Mouse (Mus musculus): Measurements from ENCODE around the gene Mcf2. TPM values are rescaled to one million over a fixed set of nuclear protein-coding genes. Genes with fewer than 3 reads are reported as not detected.

Gene Mcf2
- polyA plus RNA-seq (2016; fragmentation: Nextera tagmentation; extraction: Ambion mirVana): 0.04 and 0.14 TPM in 2 replicates

DNA sequence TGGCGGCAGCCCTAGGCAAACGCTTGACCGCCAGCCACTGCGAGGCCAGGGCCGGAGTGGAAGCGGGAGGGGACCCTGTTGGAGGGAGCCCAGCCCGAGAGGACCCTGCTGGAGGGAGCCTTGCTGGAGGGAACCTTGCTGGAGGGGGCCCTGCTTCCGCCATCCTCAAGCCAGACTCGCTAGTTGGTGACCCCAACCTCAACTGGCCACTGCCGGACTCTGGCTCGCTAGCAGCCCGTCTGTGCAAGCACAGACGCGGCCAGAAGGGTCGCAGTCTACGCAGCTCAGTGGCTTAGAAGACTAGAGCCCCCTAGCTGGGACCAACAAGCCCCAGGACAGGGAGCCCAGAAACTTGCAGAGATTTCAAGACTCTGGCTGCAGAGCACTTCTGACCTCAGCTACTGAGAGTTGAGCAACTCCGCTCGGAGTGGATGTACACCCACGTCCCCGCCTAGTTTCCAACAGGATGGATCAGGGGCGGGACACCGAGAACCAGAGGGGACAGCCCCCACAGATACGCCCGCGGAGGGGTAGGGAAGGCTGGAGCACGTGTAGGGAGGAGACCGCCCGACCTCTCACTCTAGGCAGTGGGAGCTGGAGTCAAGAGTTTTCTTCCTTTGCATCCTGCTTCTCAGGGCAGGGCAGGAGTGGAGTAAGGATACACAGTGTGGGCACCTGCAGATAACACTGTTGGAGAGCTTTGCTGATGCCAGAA, at the start of gene Mcf2:
Gene Mcf2 (minus strand): TSS at position 346 of the 715 bp plus-strand sequence.
- WGBS: 13% methylated on average over 28 of the region's 28 CpGs
- no peaks in the 10 kb centered on the region for H3K4me1 ChIP-seq
- DNase-seq (ENCODE audit: low spot score): peak; percentile 73
- no peak within 1 kb of the TSS for H3K27ac ChIP-seq
- peak within 1 kb of the TSS; percentile 55 for H3K4me3 ChIP-seq
- H3K27me3 ChIP-seq (ENCODE audit: insufficient read depth, poor library complexity, severe bottlenecking): peaks cover 21% of the 10 kb centered on the region; the same call in 1 of the 2 replicates
- no peaks in the 10 kb centered on the region for H3K9me3 ChIP-seq
- H3K36me3 ChIP-seq: no peaks in the 10 kb centered on the region

- H3K4me3 ChIP-seq: no peak overlapping the region
- WGBS: 36% methylated on average over 1 of the region's 1 CpGs
Observed at GRCm38 (mm10) chrX:60187726-60188125, 8.8 kb upstream of the Mcf2 start.

GRCm38 (mm10) chrX:60182611-60183010, 3.7 kb upstream of the Mcf2 start:
- DNase-seq (ENCODE audit: low spot score): no peak
- H3K27me3 ChIP-seq (ENCODE audit: insufficient read depth, poor library complexity, severe bottlenecking): peaks cover 18% of the 10 kb centered on the region; the same call in 1 of the 2 replicates
- no peak overlapping the region for H3K27ac ChIP-seq
- H3K9me3 ChIP-seq: no peaks in the 10 kb centered on the region
- H3K4me3 ChIP-seq: no peak overlapping the region
- no peaks in the 10 kb centered on the region for H3K36me3 ChIP-seq
- WGBS: 42% methylated on average over 3 of the region's 3 CpGs
- no peaks in the 10 kb centered on the region for H3K4me1 ChIP-seq

More at GRCm38 (mm10) chrX:60187726-60188125, 8.8 kb upstream of the Mcf2 start:
- no peaks in the 10 kb centered on the region for H3K4me1 ChIP-seq
- no peak for DNase-seq (ENCODE audit: low spot score)
- no peak overlapping the region for H3K27ac ChIP-seq
- no peaks in the 10 kb centered on the region for H3K36me3 ChIP-seq
- H3K27me3 ChIP-seq (ENCODE audit: insufficient read depth, poor library complexity, severe bottlenecking): no peaks in the 10 kb centered on the region
- no peaks in the 10 kb centered on the region for H3K9me3 ChIP-seq

GRCm38 (mm10) chrX:60178025-60178743, 705 bp downstream of the Mcf2 start:
- no peak for DNase-seq (ENCODE audit: low spot score)
- H3K36me3 ChIP-seq: no peaks in the 10 kb centered on the region
- H3K27me3 ChIP-seq (ENCODE audit: insufficient read depth, poor library complexity, severe bottlenecking): peaks cover 21% of the 10 kb centered on the region; the same call in 1 of the 2 replicates
- H3K4me1 ChIP-seq: no peaks in the 10 kb centered on the region
- WGBS: 12% methylated on average over 18 of the region's 19 CpGs
- H3K27ac ChIP-seq: no peak overlapping the region
- H3K4me3 ChIP-seq: peak overlapping the region; percentile 55
- H3K9me3 ChIP-seq: no peaks in the 10 kb centered on the region

DNA sequence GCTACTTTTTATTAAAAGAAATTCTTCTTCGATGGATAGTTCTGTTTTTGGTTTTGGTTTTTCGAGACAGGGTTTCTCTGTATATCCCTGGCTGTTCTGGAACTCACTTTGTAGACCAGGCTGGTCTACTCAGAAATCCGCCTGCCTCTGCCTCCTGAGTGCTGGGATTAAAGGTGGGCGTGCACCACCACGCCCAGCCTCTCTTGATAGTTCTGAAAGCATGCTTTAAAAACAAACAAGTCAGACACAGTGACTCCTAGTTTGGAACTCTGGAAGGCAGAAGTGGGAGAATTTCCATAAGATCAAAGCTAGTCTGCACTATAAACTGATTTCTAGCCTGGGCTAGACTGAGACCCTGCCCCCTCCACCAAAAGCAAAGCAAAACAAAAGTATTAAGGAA, 8.8 kb downstream of the Mcf2 start:
- no peaks in the 10 kb centered on the region for H3K4me1 ChIP-seq
- no peak overlapping the region for H3K4me3 ChIP-seq
- no peak for DNase-seq (ENCODE audit: low spot score)
- no peaks in the 10 kb centered on the region for H3K36me3 ChIP-seq
- no peaks in the 10 kb centered on the region for H3K9me3 ChIP-seq
- WGBS: 84% methylated on average over 5 of the region's 5 CpGs
- H3K27ac ChIP-seq: no peak overlapping the region
- no peaks in the 10 kb centered on the region for H3K27me3 ChIP-seq (ENCODE audit: insufficient read depth, poor library complexity, severe bottlenecking)

GRCm38 (mm10) chrX:60169511-60169910, 9.4 kb downstream of the Mcf2 start:
- Histone ChIP-seq H3K36me3 (no peaks in the 10 kb centered on the region), H3K4me1 (no peaks in the 10 kb centered on the region), H3K9me3 (no peaks in the 10 kb centered on the region), H3K27ac (no peak overlapping the region), H3K4me3 (no peak overlapping the region), H3K27me3 (ENCODE audit: insufficient read depth, poor library complexity, severe bottlenecking) (no peaks in the 10 kb centered on the region)
- no peak for DNase-seq (ENCODE audit: low spot score)
- 76% methylated on average over 2 of the region's 2 CpGs for WGBS

DNA sequence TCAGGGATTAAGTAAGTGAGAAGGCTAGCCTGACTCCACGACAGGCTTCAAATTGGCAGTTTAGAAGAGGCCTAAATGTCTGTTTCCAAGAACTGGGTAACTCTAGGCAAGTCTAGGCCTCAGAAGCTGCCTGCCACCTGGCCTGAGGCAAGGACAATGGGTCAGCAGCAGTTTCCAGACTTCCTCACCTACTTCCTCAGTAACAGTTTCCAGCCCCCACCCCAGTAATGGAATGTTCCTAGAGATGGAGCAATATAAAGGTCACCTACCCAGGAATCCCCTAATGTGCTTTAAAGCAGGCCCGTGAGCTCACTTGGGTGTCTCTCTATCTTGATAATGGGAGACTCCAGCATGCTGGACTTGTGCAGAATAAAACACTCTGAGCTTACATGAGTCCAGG, 10.1 kb downstream of the Mcf2 start:
- H3K36me3 ChIP-seq: no peaks in the 10 kb centered on the region
- H3K9me3 ChIP-seq: no peaks in the 10 kb centered on the region
- no peaks in the 10 kb centered on the region for H3K4me1 ChIP-seq
- H3K27me3 ChIP-seq (ENCODE audit: insufficient read depth, poor library complexity, severe bottlenecking): no peaks in the 10 kb centered on the region
- no peak overlapping the region for H3K27ac ChIP-seq
- no peak overlapping the region for H3K4me3 ChIP-seq
- 66% methylated on average over 2 of the region's 2 CpGs for WGBS
- no peak for DNase-seq (ENCODE audit: low spot score)

- peak; percentile 71 for DNase-seq (ENCODE audit: low spot score)
- Histone ChIP-seq H3K9me3 (no peaks in the 10 kb centered on the region), H3K4me3 (peak overlapping the region; percentile 42), H3K27ac (no peak overlapping the region), H3K36me3 (no peaks in the 10 kb centered on the region), H3K27me3 (ENCODE audit: insufficient read depth, poor library complexity, severe bottlenecking) (no peaks in the 10 kb centered on the region), H3K4me1 (no peaks in the 10 kb centered on the region)
- 20% methylated on average over 13 of the region's 13 CpGs for WGBS
Observed at GRCm38 (mm10) chrX:60147268-60147974, 31.5 kb downstream of the Mcf2 start.

DNA sequence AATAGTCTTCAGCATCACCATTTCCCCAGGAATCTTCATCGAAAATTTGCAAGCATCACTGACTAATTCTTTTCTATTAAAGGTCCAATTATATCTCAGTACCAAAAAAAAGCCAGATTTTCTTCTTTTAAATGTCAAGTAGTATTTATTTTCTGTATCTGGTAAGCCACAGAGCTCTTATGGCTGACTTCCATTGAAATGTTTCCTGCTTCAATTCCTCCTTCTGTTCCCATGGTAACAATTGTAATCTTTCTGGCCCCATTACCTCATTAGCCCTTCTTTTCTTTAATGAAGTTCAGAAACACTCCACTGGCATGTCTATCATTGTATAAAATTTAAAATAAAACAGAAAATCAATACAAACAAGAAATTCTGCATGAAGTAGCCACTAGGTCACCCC, 103.5 kb downstream of the Mcf2 start:
- DNase-seq (ENCODE audit: low spot score): no peak
- H3K36me3 ChIP-seq: no peaks in the 10 kb centered on the region
- no peak overlapping the region for H3K27ac ChIP-seq
- H3K4me3 ChIP-seq: no peak overlapping the region
- WGBS: 82% methylated on average over 1 of the region's 1 CpGs
- no peaks in the 10 kb centered on the region for H3K9me3 ChIP-seq
- H3K27me3 ChIP-seq (ENCODE audit: insufficient read depth, poor library complexity, severe bottlenecking): no peaks in the 10 kb centered on the region
- no peaks in the 10 kb centered on the region for H3K4me1 ChIP-seq

GRCm38 (mm10) chrX:60055185-60055584, 123.7 kb downstream of the Mcf2 start:
- 80% methylated on average over 9 of the region's 9 CpGs for WGBS
- no peak for DNase-seq (ENCODE audit: low spot score)
- no peaks in the 10 kb centered on the region for H3K36me3 ChIP-seq
- H3K4me3 ChIP-seq: no peak overlapping the region
- no peaks in the 10 kb centered on the region for H3K9me3 ChIP-seq
- no peaks in the 10 kb centered on the region for H3K27me3 ChIP-seq (ENCODE audit: insufficient read depth, poor library complexity, severe bottlenecking)
- no peaks in the 10 kb centered on the region for H3K4me1 ChIP-seq
- H3K27ac ChIP-seq: no peak overlapping the region

DNA sequence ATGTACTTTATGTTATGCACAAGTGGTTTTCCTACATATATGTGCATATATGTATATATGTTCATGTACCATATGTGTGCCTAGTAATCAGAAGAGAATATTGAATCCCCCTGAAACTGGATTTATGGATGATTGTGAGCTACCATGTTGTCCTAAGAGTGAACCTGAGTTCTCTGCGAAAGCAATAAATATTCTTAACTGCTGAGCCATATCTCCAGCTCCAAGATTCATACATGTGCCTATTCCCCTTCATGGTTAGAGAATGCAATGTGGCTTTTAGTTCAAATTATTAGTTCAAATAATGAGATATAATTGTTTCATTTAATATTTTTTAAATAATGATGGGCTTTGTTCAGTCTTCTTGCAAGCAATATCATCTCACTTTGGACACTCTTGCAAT, 124.1 kb downstream of the Mcf2 start:
- DNase-seq (ENCODE audit: low spot score): no peak
- 91% methylated on average over 1 of the region's 1 CpGs for WGBS
- Histone ChIP-seq H3K27me3 (ENCODE audit: insufficient read depth, poor library complexity, severe bottlenecking) (no peaks in the 10 kb centered on the region), H3K36me3 (no peaks in the 10 kb centered on the region), H3K4me1 (no peaks in the 10 kb centered on the region), H3K9me3 (no peaks in the 10 kb centered on the region), H3K27ac (no peak overlapping the region), H3K4me3 (no peak overlapping the region)

DNA sequence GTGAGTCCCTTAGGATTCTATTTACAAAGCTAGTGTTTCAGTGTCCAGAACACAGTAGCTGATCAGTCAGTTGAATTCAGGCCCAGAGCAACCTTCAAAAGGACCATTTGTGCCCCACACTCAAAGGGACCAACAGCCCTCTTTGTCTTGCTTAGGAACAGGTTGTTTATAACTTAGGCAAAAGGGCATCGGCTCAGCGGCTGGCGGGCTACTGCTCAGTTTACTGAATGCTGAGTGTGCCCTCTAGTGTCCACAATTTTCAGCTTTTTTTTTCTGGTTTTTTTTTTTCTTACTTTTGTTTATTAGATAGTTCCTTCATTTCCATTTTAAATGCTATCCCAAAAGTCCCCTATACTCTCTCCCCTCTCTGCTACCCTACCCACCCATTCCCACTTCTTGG, 152.2 kb downstream of the Mcf2 start:
- 19% methylated on average over 3 of the region's 3 CpGs for WGBS
- H3K27me3 ChIP-seq (ENCODE audit: insufficient read depth, poor library complexity, severe bottlenecking): no peaks in the 10 kb centered on the region
- no peaks in the 10 kb centered on the region for H3K9me3 ChIP-seq
- DNase-seq (ENCODE audit: low spot score): no peak
- no peaks in the 10 kb centered on the region for H3K36me3 ChIP-seq
- no peak overlapping the region for H3K4me3 ChIP-seq
- H3K27ac ChIP-seq: no peak overlapping the region
- no peaks in the 10 kb centered on the region for H3K4me1 ChIP-seq

- WGBS: 85% methylated on average over 2 of the region's 2 CpGs
- DNase-seq (ENCODE audit: low spot score): no peak
- no peaks in the 10 kb centered on the region for H3K9me3 ChIP-seq
Observed at GRCm38 (mm10) chrX:60021595-60021994, 157.3 kb downstream of the Mcf2 start.

More at GRCm38 (mm10) chrX:60021595-60021994, 157.3 kb downstream of the Mcf2 start:
- Histone ChIP-seq H3K36me3 (no peaks in the 10 kb centered on the region), H3K4me1 (no peaks in the 10 kb centered on the region), H3K27ac (no peak overlapping the region), H3K27me3 (ENCODE audit: insufficient read depth, poor library complexity, severe bottlenecking) (no peaks in the 10 kb centered on the region), H3K4me3 (no peak overlapping the region)
